Mouse (Mus musculus): ENCODE measurements around the gene Brca1. TPM values are rescaled to one million over a fixed set of nuclear protein-coding genes. Genes with fewer than 3 reads are reported as not detected.
"Not testable (repeated sequence)": the region's sequence is repeated elsewhere in the genome, so short reads cannot be mapped to it uniquely, and the experiment has no call there.

The Brca1 gene
- total RNA-seq, 2 experiments from 2014 or later, result 0.61 to 0.70 TPM

- peak within 1 kb of the TSS; percentile 94 for H3K27ac ChIP-seq
- peak; percentile 58 for TF ChIP-seq CTCF (IDR thresholded peaks at IDR 0.05)
- peak within 1 kb of the TSS; percentile 95 for H3K4me3 ChIP-seq
- intact Hi-C loops (cut with DNase I), result loop anchor here (1.0 to 2.0 kb wide), 2 partner anchors 17 to 110 kb away; partner anchors contain the start of genes Gm27029, Nbr1, Ptges3l and Rundc1
- DNase-seq (ENCODE audit: extremely low spot score in 1 of 2, low spot score in 2 of 2), result peak; percentile 93 to 96
Measured at GRCm38 (mm10) chr11:101442127-101442693, 109.5 kb downstream of the Brca1 start, which contains the start of gene Rpl27. Gene Rpl27 (plus strand): TSS chr11:101442298.

GRCm38 (mm10) chr11:101441450-101442126, 110.2 kb downstream of the Brca1 start:
- DNase-seq (ENCODE audit: extremely low spot score in 1 of 2, low spot score in 2 of 2); H3K4me3 ChIP-seq; H3K27ac ChIP-seq: not testable (repeated sequence)
- intact Hi-C loops (cut with DNase I), result loop anchor here (1.0 to 2.0 kb wide), 2 partner anchors 17 to 111 kb away; partner anchors contain the start of genes Gm27029, Nbr1, Ptges3l and Rundc1

Other genes with a start within 250 kb of the Brca1 start
- 100 to 1,000 TPM; 210 to 218 TPM for gene Becn1, start 249.7 kb downstream of the Brca1 start, total RNA-seq (2021)
- gene Psme3, start 235.7 kb downstream of the Brca1 start, total RNA-seq (2021), result 100 to 1,000 TPM; 125 to 132 TPM
- 1 to 10 TPM; 7.2 to 9.4 TPM for gene Aoc2, start 226.9 kb downstream of the Brca1 start, total RNA-seq (2021)
- gene Aoc3, start 221.3 kb downstream of the Brca1 start, total RNA-seq (2021), result under 1 TPM; 0.63 TPM
- not detected for gene G6pc, start 184.4 kb downstream of the Brca1 start, total RNA-seq (2021)
- 10 to 100 TPM; 43.8 to 47.1 TPM for gene Aarsd1, start 134.3 kb downstream of the Brca1 start, total RNA-seq (2021)
- gene Gm27029, start 127.2 kb downstream of the Brca1 start, total RNA-seq (2021), result 1 to 10 TPM; 7.1 to 9.9 TPM
- 10 to 100 TPM; 37.2 to 44.0 TPM for gene Rundc1, start 126.9 kb downstream of the Brca1 start, total RNA-seq (2021)
- 1 to 10 TPM; 2.3 to 4.2 TPM for gene Ptges3l, start 126.6 kb downstream of the Brca1 start, total RNA-seq (2021)
- 10 to 100 TPM; 31.5 to 34.7 TPM for gene Rpl27, start 109.7 kb downstream of the Brca1 start, total RNA-seq (2021)
- gene Ifi35, start 103.5 kb downstream of the Brca1 start, total RNA-seq (2021), result 1 to 10 TPM; 2.4 to 3.2 TPM
- 100 to 1,000 TPM; 141 to 159 TPM for gene Rnd2, start 87.0 kb downstream of the Brca1 start, total RNA-seq (2021)
- 10 to 100 TPM; 33.4 to 36.8 TPM for gene Vat1, start 85.7 kb downstream of the Brca1 start, total RNA-seq (2021)
- gene Nbr1, start 194 bp upstream of the Brca1 start, total RNA-seq (2021), result 100 to 1,000 TPM; 136 to 137 TPM
- 1 to 10 TPM; 1.3 to 1.9 TPM for gene Tmem106a, start 30.3 kb upstream of the Brca1 start, total RNA-seq (2021)
- not detected for gene Gm11634, start 47.3 kb upstream of the Brca1 start, total RNA-seq (2021)
- 1 to 10 TPM; 7.8 to 9.5 TPM for gene Rdm1, start 75.2 kb upstream of the Brca1 start, total RNA-seq (2021)
- gene Arl4d, start 113.6 kb upstream of the Brca1 start, total RNA-seq (2021), result 10 to 100 TPM; 33.5 to 50.4 TPM
- gene Dhx8, start 181.0 kb upstream of the Brca1 start, total RNA-seq (2021), result 10 to 100 TPM; 36.8 to 39.3 TPM
- gene Etv4, start 233.4 kb upstream of the Brca1 start, total RNA-seq (2021), result 10 to 100 TPM; 14.1 to 18.6 TPM

All from left cerebral cortex, adult 2 months (tissue).